Mouse (Mus musculus) frontal cortex, postnatal 25 days (tissue): ENCODE results near the gene Ly6g5b.
"Not testable (repeated sequence)": the region's sequence is repeated elsewhere in the genome, so short reads cannot be mapped to it uniquely, and the experiment has no call there.

Source experiments
- DNase-seq, 2 experiments: peaks; one replicate each; pipeline ENCODE4 v3.0.0; 2022; ENCODE audit warnings: low spot score in 2 of 2

Ly6g5b gene

DNA sequence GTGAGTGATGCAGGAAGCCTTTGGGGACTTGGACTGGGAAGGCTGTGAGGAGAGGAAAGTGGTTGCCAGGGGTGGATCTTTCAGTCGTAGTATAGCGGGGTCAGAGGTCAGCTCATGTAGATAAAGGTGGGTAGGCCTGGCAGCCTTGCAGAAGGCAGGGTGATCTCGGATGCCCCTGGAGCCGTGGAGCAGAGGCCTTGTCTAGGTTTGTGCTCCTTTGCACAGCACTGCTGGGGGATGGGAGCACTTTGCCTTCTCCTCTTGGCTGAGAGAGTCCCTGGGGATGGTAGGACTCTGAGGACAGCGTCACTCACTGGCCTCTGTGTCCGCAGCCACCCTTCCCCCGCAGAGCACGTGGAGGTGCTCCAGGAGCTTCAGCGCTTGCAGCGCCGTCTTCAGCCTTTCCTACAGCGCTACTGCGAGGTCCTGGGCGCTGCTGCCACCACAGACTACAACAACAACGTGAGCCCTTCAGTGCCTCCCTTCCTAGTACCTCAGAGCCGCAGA is 25.3 kb upstream of the Ly6g5b start:
- DNase-seq: no peak

DNA sequence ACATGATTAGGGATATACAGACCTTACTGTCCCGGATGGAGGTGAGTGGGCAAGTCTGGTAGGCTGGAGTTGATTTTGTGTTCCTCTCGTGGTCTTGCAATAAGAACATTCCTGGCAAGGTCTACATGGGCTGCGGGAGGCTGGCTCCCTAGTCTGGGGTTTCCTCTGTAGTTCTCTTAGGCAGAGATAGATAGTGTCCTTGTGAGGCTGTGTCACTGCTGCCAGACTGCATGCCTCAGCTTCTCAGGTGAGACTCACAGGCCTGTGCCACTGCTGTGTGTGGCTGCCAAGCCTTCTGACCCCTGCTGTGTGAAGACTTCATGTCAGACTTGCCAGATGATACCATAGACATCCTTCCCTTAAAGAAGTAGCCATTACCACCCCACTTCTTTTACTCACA is 24.0 kb upstream of the Ly6g5b start:
- DNase-seq: no peak

DNA sequence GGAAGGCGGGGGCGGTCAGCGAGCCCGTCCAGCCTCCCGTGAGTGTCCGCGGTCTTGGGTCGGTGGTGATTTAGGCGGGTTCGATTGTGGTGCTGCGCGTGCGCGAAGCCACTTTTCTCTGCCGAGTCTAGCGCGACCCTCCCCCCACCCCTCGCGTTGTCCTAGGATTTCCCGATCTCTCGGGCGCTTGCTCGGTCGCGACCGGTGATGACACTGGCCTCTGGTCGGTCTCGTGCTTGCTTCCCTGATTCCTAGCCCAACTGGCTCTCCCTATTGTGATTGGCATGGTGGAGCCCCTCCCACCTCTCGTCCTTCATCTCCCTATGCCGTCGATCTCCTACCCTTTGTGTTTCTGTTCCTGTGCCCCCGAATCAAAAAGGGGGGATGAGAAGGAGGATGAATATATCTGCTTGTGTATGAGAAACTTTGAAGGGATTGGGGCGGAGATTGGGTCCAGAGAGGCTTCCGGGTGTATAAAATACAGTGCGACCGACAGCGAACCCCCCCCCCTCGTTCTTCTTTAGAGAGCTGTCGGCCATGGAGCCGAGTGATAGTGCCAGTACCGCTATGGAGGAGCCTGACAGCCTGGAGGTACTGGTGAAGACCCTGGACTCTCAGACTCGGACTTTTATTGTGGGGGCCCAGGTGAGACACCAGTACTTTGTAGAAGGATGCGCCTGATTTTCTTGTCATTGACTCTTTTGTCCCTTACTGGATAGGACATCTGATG is 20.5 kb upstream of the Ly6g5b start:
- no peak for DNase-seq

DNA sequence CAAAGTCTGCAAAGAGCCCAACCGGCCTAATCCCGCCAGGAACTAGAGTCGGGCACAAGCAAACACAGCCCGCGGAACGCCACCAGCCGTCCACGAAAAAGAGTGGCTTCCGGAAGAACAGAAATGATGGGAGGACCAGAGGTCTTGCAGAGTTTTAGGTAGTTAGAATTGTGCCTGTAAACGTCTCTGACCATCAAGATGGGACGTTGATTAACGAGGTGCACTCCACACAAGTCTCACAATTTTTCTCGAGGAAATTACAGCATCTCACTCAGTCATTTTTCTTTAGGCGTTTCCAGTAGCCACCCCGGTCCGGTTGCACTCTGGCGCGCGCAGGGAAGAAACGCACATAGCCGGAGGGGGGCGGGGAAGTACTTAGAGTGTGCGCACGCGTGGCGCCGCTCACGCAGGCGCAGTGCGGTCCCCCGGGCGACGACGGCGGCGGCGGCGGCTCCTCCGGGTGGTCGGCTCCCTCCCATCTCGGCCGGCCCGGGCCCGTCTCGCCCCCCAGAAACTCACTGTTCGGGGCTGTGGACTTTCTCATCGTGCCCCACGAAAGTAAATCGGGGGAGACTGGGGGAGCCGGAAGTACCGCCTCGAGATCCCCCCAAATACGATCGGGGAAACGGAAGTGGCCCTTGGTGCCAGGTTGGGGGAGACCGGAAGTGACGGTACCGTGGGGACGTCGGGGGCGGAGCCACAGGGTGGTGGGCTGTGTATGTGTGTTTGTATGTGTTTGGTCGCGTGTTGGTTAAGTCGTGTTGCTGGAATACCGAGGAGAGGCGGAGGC is 19.8 kb upstream of the Ly6g5b start, which contains the start of gene Bag6:
Gene Bag6, plus strand, starts transcription at position 378 of the 790 bp plus-strand sequence.
- DNase-seq: peak; percentile 92 to 93

DNA sequence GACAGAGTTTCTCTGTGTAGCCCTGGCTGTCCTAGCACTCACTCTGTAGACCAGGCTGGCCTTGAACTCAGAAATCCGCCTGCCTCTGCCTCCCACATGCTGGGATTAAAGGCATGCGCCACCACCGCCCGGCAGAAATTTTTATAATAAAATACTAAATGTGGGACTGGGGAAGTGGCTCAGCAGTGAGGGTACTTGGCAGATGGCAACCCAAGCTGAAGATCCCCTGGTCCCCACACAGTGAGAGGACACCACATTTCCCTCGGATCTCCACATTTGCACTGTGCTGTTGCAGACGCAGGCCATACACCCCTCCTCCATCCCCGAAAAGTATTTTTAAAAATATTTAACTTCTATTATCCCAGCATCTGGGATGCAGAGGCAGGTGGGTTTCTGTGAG is 18.3 kb upstream of the Ly6g5b start:
- no peak for DNase-seq

DNA sequence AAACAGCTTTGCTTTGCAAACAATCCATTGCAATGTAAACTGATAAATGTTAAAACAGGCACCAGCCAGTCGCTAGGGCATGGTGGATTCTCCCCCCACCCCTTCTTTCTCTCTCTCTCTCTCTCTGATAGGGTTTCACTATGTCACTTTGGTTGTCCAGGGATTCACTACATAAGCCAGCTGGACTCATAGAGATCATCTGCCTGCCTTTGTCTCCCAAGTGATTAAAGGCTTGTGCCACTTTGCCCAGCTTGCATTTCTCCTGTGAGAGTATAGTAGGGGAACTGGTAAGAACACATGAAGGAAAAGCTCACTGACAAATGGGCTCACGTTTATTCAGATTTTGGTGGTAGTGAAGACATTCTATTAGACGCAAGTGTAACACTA is 16.9 kb upstream of the Ly6g5b start:
- no peak for DNase-seq

DNA sequence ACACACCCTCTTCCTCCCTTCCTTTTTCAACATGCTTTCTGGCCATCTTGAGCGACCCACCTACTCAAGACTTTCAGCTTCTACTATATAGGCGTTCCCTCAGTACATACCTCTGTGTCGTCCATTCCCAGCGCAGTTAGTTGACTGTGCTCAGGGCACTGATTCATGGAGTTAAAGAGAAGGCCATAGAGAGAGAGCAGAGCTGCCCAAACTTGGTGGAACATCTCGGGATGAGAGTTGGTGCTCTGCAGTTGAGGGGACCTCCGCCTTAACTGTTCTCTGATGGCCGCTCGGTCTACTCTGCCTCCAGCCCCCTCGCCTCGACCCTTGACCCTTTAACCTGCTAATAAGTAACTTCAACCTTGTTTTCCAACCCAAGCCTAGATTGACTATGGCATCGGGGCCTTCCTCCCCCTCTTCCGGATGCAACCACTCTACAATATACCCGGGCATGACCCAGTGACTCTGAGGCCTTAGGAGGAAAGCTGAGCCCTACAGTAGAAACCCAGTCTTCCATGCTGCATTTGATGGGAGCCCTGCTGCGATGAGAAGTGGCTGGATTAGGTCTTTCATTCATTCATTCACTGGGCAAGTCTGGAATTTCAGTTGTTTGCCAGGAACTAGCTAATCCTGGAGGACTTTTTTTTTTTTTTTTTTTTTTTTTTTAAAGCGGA is 16.4 kb upstream of the Ly6g5b start, which contains the start of gene Apom:
Gene Apom, minus strand, starts transcription at position 551 of the 674 bp plus-strand sequence.
- DNase-seq: no peak

DNA sequence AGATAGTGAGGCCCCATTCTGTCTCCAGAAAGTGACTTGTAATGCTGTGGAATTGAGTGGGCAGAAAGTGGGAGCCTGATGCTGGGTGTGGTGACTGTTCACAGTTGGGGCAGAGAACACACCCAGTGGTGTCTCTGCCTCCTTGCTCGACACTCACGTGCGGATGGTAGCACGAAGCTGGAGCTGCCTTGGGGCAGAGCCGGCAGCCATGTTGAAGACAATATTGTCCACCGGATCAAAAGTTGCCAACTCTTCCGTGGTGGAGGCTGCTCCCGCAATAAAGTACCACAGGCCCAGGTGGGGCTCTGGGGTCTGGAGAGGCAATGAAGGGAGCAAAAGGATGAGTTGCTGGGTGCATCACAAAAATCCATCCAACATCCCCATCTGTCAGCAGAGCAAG is 15.8 kb upstream of the Ly6g5b start:
- DNase-seq: no peak

DNA sequence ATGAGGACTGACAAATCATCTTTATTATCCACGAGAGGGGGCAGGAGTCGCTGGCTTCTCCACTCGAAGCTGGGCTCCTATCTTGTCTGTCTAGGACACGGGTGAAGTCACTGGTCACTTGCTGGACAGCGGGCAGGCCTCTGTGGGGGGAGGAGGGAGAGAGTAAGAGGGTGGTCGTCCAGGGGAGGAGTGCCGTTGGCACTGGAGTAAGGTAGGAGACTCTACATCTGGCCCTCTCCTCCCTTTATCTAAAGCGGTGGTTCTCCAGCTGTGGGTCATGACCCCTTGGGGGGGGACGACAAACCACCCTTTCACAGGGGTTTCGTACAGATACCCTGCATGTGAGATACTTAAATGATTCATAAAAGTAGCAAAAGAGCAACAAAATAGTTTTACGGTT is 13.8 kb upstream of the Ly6g5b start:
- no peak for DNase-seq

DNA sequence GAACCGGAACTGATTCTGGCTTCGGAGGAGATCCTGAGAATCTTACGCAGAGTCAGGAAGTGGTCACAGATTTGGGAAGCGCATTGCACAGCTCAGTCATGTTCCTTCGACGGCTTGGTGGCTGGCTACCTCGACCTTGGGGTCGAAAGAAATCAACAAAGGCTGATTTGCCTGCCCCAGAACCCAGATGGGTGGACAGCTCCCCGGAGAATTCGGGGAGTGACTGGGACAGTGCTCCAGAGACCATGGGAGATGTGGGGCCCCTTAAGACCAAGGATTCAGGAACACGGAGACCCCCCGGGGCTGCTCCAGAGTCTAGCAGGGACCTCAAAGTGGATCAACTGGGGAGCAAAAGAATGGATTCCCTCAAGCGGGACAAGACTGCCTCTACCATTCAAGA is 11.8 kb upstream of the Ly6g5b start:
- DNase-seq: no peak

DNA sequence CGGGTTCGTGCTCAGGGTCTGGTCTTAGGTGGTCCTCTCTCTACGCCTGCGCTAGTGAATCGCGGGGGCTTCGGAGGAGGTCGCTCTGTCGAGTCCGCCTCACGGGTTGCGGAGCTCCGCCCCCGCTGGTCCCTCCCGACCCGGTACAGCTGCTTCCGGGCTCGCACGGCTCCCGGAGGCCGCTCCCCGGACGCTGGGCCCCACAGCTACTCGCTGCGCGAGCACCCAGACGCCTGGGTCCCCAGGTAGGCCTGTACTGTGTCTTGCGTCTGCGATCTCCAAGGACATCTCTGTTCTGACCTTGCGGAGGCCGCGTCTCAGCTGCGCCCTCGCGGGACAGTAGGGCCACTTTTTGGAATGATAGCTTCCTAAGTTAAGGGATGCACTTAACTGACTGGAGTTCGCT is 11.0 kb upstream of the Ly6g5b start, which contains the start of gene D17H6S53E:
Gene D17H6S53E, plus strand, starts transcription at position 168 of the 406 bp plus-strand sequence.
- DNase-seq: peak; percentile 41 to 53

DNA sequence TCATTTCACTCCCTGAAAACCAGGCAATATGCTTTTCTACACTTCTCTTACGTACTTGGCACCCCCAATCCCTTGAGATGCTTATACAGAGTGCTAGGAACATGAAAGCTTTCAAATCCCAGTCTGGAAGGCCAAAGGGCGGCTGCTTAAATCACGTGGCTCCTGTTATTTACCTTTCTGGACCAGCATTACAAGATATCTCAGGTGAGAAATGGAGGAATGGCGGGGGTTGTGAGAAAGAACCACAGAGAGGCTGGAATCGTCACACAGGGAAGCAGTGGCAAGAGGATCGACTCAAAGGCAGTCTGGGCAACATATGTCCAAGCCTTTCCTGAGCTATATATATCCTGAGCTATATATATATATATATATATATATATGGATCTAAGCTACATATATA is 10.3 kb upstream of the Ly6g5b start:
- DNase-seq: no peak

DNA sequence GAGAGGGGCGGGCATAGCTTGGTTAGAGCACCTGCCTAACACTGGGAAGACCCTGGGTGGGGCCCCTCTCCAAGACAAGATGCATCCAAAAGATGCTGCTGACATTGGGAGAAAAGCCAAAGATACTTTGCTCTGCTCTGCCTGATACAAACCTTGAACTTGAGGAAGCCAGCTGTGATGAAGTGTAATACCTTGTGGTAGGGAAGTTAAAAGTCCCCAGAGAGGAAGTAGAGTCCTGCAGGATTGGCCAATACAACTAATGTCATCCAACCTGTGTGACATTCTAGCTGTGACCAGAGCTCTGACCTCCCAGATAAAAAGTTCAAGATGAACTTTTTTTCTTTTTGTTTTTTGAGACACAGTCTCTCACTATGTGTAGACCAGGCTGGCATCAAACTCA is 9.9 kb upstream of the Ly6g5b start:
- no peak for DNase-seq

DNA sequence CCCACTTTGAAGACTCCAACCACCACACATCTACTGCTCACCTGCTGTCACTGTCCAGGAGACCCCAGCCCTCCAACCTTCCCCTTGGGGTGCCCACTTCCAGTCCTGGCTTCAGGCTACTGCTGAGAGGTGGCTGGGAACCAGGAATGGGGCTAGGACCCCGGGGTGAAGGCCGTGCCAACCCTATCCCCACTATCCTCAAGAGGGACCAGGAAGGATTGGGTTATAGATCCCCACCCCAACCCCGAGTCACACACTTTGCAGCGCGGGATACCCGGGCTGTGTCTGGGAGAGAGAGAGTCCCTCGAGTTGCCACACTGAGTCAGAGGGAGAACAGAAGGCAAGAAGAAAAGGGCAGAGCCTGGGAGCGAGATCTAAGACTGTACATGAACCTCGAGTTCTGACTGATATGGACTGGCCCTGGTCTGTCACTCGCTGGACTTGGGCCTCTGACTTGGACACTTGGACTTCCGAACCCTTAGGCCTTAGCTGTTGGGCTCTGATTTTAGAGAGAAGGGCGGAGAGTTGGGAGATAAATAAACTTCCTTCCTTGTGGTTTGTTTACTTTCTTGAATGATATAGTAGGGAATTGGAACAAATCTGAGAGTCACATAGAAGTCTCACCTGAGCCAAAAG is 9.2 kb upstream of the Ly6g5b start:
- not testable (repeated sequence) for DNase-seq

DNA sequence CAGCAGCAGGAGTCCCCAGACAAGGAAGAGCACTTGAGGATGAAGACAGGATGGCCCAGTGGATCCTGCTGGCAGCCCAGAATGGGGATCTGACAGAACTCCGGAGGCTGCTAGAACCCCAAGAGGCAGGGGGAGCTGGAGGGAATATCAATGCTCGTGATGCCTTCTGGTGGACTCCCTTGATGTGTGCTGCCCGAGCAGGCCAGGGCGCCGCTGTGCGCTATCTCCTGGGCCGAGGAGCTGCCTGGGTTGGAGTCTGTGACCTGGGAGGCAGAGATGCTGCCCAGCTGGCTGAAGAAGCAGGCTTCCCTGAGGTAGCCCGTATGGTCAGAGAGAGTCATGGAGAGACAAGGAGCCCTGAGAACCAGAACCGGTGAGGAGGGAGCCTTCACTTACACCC is 8.1 kb upstream of the Ly6g5b start:
- DNase-seq: not testable (repeated sequence)

DNA sequence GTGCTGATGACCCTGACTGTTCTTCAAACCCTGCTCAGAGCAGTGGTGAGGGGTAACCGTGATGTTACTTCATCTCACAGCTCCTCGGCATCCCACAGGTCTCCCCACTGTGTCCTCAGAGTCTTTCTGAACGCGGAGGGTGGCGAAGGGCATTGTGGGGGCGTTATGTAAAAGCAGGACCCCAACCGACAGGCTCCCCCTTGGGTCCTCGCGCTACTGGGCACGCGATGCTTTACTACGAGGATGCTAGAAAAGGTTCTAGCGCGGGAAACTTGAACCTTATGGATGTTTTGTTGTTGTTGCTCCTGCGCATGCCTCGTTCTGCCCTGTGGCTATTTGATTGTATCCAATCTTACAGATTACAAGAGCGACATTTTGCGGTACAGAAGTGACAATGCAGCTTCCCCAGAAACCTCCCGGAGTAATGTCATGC is 6.7 kb upstream of the Ly6g5b start, which contains the start of gene Csnk2b:
Gene Csnk2b, minus strand, starts transcription at position 183 of the 433 bp plus-strand sequence.
- peak; percentile 42 to 49 for DNase-seq

DNA sequence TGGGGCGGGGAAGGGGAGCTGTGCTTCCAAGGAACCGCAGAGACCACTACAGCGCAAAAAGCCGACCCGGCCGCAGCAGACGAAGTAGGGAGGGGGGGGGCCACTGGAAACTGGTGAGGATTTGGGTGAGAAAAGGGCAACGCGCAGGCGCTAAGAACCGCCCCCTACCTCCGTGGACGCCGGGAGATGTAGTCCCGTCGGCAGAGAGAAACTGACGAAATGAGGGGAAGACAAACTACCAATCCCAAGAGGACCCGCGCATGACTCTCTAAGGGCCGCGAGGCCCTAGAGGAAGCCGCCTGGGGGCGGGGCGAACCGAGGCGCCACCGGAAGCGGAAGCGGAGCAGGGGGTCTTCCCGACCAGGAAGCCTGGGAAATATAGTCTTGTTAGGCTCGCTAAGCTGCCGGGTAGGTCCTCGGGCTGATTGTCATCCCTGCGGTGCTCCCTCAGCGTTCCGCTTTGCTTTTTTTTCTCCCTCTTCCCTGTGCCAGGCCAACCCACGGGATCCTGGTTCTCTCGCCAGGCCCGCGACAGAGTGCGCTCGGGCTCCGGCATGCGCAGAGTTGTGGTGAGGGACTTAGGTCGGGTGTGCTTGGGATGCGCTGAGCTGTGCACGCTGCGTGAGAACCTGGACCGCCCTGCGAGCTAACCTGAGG is 6.0 kb upstream of the Ly6g5b start, which contains the start of gene Gpank1:
Gene Gpank1, plus strand, starts transcription at position 313 of the 657 bp plus-strand sequence.
- DNase-seq: peak; percentile 86 to 97

DNA sequence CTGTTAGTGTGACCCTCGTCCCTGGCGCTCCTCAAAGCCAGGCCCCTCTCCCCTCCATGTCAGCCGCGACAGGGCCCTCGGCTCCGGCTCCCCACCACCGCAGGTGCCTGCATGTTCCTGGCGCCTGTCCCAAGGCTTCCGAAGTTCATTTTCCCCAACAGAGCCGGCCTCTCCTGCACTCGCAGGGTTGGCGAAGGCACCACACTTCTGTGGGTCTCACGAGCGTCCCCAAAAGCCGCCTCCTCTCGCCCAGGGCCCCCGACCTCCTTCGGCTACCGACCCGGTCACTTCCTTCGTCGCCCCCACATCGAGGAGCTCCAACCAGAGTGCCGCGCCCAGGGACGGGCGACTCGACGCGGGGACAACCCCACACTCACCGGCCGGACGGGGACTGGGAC is 5.5 kb upstream of the Ly6g5b start:
- no peak for DNase-seq

DNA sequence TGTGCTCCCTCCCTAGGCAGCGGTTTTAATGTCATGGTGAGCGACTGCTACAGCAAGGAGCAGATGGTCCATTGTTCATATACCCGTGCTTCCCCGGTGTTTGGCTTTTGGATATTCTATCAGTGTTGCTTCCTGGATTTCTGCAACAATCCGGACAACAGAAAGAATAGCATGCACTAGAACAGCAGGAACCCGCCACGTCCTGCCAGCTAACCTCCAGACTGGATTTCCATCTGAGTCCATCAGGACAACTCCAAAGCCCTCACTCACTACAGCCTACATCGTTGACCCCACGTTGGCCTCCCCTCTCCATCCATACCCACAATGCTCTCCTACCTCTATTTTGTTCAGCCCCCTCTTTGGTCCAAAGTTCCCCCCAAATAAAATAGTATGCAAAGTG is 3.5 kb downstream of the Ly6g5b start:
- DNase-seq: no peak

DNA sequence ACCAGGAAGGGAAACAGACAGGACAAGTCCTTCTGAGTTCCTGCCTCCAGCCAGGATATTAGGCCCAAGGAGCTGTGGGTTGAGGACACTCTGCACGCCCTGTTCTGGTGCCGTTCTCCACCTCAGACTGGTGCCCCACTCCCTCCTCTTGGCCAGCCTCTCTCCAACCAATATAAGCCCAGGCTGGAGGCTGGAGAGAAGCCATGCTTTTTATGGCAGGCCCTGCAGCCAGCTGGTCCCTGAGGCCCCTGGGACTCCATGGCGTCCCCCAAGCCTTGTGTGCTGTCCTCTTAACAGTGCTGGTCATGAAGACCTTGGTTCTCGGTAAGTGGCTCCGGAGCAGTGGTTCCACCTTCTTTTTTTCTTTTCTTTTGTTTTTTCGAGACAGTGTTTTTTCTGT is 7.1 kb downstream of the Ly6g5b start, which contains the start of gene Ly6g5c:
Gene Ly6g5c, plus strand, starts transcription at position 183 of the 400 bp plus-strand sequence.
- DNase-seq: no peak

DNA sequence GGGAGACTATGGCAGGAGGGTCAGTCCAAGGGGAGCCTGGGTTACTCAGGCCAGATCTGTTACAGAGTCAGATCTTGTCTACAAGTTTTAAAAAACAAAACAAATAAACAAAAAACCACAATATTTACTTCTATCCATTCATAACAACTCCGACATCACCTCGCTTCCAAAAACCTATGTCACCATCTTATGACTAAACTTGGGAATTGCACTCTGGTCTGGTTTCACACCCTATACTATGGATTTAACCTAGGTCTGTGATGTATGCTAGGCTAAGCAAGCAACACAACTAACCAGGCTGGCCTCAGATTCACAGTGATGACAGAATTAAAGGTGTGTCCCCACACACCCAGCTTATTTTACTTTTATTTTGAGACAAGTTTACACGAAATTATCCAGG is 8.7 kb downstream of the Ly6g5b start:
- no peak for DNase-seq
